Mouse (Mus musculus): Measurements from ENCODE around the gene Palm2.

Gene Palm2

GRCm38 (mm10) chr4:57672996-57673906 is 239.2 kb downstream of the Palm2 start:
- peak; percentile 87 for DNase-seq

GRCm38 (mm10) chr4:57674351-57674750 is 240.3 kb downstream of the Palm2 start:
- no peak for DNase-seq

GRCm38 (mm10) chr4:57675387-57675786 is 241.3 kb downstream of the Palm2 start:
- no peak for DNase-seq

GRCm38 (mm10) chr4:57677916-57678315 is 243.9 kb downstream of the Palm2 start:
- no peak for DNase-seq

GRCm38 (mm10) chr4:57678991-57679457 is 245.0 kb downstream of the Palm2 start:
- no peak for DNase-seq

DNA sequence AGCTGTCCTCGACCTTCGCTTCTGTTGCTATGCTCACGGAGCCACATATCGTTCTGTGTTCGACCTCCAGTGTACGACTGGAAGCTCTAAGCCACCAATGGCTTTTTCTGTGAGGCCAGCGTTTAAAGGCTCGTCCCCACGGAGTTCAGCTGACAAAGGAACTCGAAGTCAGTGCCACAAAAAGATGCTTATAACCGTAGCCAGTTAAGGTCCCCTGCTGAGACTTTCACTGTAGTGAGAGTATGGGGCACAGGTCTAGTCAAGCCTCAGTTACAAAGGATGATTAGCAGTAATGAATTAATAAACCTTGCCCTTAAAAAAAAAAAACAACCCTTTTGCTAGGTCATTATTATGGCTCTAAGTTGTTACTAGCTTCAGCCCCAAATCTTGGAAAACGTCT is 246.1 kb downstream of the Palm2 start:
- no peak for DNase-seq

GRCm38 (mm10) chr4:57681511-57681910 is 247.5 kb downstream of the Palm2 start:
- DNase-seq, result no peak

DNA sequence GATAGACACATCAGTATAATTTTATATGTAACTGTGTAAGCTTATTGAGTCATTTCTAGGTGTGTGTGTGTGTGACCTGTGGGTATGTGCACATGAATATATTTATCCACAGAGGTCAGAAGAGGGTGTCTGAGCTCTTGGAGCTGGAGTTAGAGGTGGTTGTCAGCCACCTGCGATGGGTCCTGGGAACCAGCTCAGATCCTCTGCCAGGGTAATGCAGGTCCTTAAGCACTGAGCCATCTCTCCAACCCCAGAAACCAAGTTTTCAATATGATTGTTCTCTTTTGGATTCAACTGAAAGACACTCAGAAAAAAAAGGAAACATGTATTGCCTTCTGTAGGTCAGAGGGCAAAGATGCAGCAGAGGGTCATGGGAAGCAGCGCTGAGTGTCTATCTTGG is 248.3 kb downstream of the Palm2 start:
- DNase-seq, result no peak

- peak; percentile 56 for DNase-seq
Measured at GRCm38 (mm10) chr4:57682944-57683343, 248.9 kb downstream of the Palm2 start.

DNA sequence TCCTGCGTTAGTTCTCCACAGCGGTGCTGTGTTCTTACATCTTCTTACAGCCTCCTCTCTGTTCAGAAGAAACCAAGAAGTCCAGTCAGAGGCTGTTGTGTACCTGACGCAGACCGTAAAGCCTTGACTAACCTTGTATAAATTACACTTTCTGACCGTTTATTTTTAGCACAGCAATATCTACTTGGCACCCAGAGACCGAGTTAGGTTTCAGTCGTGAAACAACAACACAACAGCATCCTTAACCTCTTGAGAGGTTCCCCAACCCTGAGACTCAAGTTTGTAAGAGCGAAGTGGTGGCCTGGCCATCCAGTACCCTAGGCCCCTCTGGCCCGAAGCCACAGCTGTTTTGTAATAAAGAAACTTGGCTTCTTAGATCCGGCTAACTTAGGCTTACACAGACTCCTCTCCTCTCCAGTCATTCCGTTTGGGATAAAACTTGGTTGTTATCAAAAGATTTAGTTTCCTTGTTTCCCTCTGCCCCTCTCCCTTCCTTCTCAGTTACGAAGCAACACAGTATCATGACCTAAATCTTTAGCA is 250.7 kb downstream of the Palm2 start:
- DNase-seq, result no peak

GRCm38 (mm10) chr4:57686736-57687135 is 252.7 kb downstream of the Palm2 start:
- DNase-seq, result no peak

DNA sequence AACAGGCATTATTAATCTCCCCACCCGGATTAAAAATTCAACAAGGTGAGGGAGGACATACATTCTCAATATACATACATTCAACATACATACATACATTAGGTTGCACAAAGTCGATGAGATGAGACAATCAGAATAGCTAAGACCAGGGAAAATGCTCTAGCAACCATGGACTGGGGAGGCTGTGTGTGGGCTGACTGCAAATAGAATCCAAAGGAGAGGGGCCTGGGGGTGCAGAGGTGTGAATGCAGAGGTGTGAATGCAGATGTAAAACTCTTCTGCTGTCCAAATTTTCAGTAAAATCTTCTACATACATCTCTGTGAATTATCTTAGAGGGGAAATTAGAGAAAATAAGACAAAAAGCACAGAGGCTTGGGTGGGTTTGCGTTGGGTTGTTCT is 253.5 kb downstream of the Palm2 start:
- peak; percentile 55 for DNase-seq

- no peak for DNase-seq
Measured at GRCm38 (mm10) chr4:57688131-57688530, 254.1 kb downstream of the Palm2 start.

- no peak for DNase-seq
Measured at GRCm38 (mm10) chr4:57690001-57690400, 256.0 kb downstream of the Palm2 start.

- no peak for DNase-seq
Measured at GRCm38 (mm10) chr4:57690805-57691204, 256.8 kb downstream of the Palm2 start.

- no peak for DNase-seq
Measured at GRCm38 (mm10) chr4:57694356-57695136, 260.5 kb downstream of the Palm2 start.

DNA sequence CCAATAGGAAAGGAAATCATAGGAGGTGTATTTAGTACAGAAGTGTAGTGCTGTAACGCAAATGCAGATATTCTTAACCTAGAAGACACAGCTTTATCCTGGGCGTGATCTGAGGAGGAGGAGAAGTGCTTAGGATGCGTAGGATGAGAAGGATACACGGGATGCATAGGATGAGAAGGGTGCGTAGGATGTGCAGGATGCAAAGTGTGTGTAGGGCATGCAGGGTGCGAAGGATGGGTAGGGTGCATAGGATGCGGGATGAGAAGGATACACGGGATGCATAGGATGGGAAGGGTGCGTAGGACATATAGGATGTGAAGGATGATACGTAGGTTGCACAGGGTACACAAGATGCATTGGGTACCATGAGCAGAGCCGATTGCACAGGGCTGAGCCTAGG is 262.9 kb downstream of the Palm2 start:
- no peak for DNase-seq

DNA sequence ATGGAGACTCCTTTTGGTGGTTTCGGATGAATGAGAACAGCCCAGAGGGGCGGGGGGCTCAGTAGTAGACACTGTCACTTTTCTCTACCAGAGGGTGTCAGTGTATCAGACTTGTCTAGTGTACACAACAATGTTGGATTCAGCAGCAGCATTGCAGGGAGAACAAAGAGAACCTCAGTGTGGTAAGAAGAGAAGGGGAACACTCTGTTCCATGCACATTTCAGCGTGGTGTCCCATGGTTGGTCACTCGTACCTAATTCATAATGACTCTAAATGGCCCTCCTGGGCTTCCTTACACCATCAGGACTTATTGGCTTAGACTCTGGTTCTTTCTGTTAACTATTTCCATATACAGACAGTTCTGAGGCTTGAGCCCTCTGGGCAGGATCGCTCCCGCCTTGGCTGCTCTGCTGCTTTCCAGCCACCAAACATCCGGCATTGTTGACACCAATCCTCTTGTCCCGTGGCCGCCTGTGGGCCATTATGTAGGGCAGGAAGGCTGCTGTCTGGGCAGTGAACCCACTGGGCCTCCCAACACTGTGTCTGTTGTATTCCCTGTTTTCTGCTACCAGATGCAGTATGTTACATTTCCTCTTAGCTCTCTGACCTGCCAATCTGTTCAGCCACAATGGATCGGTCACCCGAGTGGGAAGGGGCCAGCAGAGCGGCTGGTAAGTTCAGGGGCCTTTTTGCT is 264.0 kb downstream of the Palm2 start:
- DNase-seq, result no peak

- DNase-seq, result no peak
Measured at GRCm38 (mm10) chr4:57701576-57701975, 267.5 kb downstream of the Palm2 start.

GRCm38 (mm10) chr4:57703574-57704470 is 269.8 kb downstream of the Palm2 start:
- DNase-seq, result no peak

DNA sequence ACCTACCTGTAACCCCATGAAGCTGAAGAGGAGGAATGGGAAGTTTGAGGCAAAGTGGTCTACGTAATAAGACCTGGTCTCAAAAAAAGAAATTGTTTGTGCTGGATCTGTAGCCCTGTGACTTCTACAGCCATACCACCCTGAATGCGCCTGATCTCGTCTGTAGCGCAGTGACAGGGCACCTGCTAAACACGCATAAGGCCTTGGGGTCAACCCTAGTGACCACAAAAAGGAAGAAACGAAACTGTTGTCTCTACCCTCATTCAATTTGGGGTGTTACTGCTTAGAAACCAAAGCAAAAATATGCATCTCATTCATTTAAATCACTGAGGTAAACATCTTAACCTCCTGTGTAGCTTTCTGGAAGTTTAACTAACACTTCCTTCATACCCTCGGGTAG is 270.5 kb downstream of the Palm2 start:
- DNase-seq, result no peak

- DNase-seq, result no peak
Measured at GRCm38 (mm10) chr4:57715849-57716248, 281.8 kb downstream of the Palm2 start.
